Mouse (Mus musculus): ENCODE data around the gene Pin1. TPM values are rescaled to one million over a fixed set of nuclear protein-coding genes. Genes with fewer than 3 reads are reported as not detected.

Gene Pin1
- total RNA-seq, 1 experiment = 66.6 TPM

DNA sequence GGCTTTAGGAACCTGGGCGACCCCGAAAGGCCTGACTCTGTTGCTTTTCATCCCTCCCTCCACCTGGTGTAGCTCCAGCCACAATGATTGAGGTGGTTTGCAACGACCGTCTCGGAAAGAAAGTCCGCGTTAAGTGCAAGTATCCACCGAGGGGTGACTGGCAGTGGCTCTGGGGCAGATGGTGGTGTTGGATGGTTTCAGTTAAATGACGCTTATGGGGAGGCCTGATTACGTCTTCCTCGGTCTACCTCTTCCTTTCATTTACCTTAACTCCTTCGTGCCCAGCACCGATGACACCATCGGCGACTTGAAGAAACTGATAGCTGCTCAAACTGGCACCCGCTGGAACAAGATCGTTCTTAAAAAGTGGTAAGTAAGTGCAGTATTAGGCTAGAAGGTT is 6.8 kb upstream of the Pin1 start:
- H3K9me3 ChIP-seq (ENCODE audit: control insufficient read depth, insufficient read depth, low read depth, low read length) = no peaks in the 10 kb centered on the region
- peaks cover 2% of the 10 kb centered on the region; the same call in 1 of the 2 replicates for H3K36me3 ChIP-seq (ENCODE audit: control insufficient read depth, insufficient read depth, low read length, poor library complexity, severe bottlenecking)
- TF ChIP-seq HCFC1 (IDR thresholded peaks at IDR 0.05; ENCODE audit: borderline replicate concordance, insufficient read depth, low read length) (no peak), MAFK (IDR thresholded peaks at IDR 0.05; ENCODE audit: insufficient read depth, low read depth, low read length) (no peak), ZNF384 (IDR thresholded peaks at IDR 0.05; ENCODE audit: low read depth, low read length) (no peak), CHD2 (IDR thresholded peaks at IDR 0.05; ENCODE audit: low read depth, low read length) (no peak), ZC3H11A (IDR thresholded peaks at IDR 0.05; ENCODE audit: borderline replicate concordance, low read depth, low read length) (no peak)
- in situ Hi-C loops (cut with MboI; ENCODE audit: low sequenced_read_pairs in 2 of 2, unreplicated experiment in 2 of 2) = loop anchor here in 1 of 2 experiments (25.0 kb wide), 1 partner anchor 183 kb away; the partner anchor contains the start of gene Zfp26
- peaks cover 3 to 4% of the 10 kb centered on the region in 2 experiments; a peak in 1 of 4 replicates for H3K4me1 ChIP-seq (ENCODE audit: control insufficient read depth in 2 of 2, insufficient read depth in 2 of 2, low read length in 2 of 2, poor library complexity in 1 of 2)
- no peak overlapping the region for H3K27ac ChIP-seq (ENCODE audit: insufficient read depth, low read depth, low read length, poor library complexity, severe bottlenecking)
- DNase-seq (ENCODE audit: low read depth, low spot score) = no peak
- H3K4me3 ChIP-seq (ENCODE audit: insufficient read depth in 1 of 2, low read depth in 1 of 2, low read length in 2 of 2, poor library complexity in 1 of 2, severe bottlenecking in 1 of 2) = peak overlapping the region; percentile 85 to 98
- H3K9ac ChIP-seq (ENCODE audit: insufficient read depth, low read depth, low read length, poor library complexity, severe bottlenecking) = peak overlapping the region; percentile 83

DNA sequence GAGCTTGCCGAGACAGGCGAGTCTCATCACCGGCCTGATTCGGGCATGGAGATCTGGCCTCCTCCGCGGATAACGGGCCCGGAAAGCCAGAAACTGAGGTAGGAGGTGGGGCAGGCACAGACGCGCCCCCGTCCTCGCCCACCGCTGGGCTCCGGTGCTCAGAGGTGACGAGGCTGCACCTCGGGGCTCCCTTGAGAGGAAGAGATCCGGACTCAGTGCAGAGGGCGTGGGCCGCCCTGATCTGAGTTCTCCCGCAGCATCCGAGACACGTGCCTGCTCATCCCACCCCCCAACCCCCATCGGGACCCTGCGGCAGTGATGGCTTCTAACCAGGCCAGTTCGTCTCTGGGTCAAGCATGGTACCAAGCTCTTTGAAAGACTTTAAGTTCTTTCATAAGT is 364 bp downstream of the Pin1 start:
- no peaks in the 10 kb centered on the region for H3K9me3 ChIP-seq (ENCODE audit: control insufficient read depth, insufficient read depth, low read depth, low read length)
- TF ChIP-seq ZNF384 (IDR thresholded peaks at IDR 0.05; ENCODE audit: low read depth, low read length) (no peak), MAFK (IDR thresholded peaks at IDR 0.05; ENCODE audit: insufficient read depth, low read depth, low read length) (no peak), HCFC1 (IDR thresholded peaks at IDR 0.05; ENCODE audit: borderline replicate concordance, insufficient read depth, low read length) (no peak), ZC3H11A (IDR thresholded peaks at IDR 0.05; ENCODE audit: borderline replicate concordance, low read depth, low read length) (no peak), CHD2 (IDR thresholded peaks at IDR 0.05; ENCODE audit: low read depth, low read length) (no peak)
- peak overlapping the region; percentile 98 for H3K9ac ChIP-seq (ENCODE audit: insufficient read depth, low read depth, low read length, poor library complexity, severe bottlenecking)
- no peak for DNase-seq (ENCODE audit: low read depth, low spot score)
- peak overlapping the region; percentile 84 to 91 for H3K4me3 ChIP-seq (ENCODE audit: insufficient read depth in 1 of 2, low read depth in 1 of 2, low read length in 2 of 2, poor library complexity in 1 of 2, severe bottlenecking in 1 of 2)
- H3K4me1 ChIP-seq (ENCODE audit: control insufficient read depth in 2 of 2, insufficient read depth in 2 of 2, low read length in 2 of 2, poor library complexity in 1 of 2) = peaks cover 4 to 11% of the 10 kb centered on the region in 2 experiments; a peak in 2 of 4 replicates
- peaks cover 30% of the 10 kb centered on the region for H3K36me3 ChIP-seq (ENCODE audit: control insufficient read depth, insufficient read depth, low read length, poor library complexity, severe bottlenecking)
- in situ Hi-C loops (cut with MboI; ENCODE audit: low sequenced_read_pairs in 2 of 2, unreplicated experiment in 2 of 2) = no loop called here
- peak overlapping the region; percentile 4; the same call in 1 of the 2 replicates for H3K27ac ChIP-seq (ENCODE audit: insufficient read depth, low read depth, low read length, poor library complexity, severe bottlenecking)

DNA sequence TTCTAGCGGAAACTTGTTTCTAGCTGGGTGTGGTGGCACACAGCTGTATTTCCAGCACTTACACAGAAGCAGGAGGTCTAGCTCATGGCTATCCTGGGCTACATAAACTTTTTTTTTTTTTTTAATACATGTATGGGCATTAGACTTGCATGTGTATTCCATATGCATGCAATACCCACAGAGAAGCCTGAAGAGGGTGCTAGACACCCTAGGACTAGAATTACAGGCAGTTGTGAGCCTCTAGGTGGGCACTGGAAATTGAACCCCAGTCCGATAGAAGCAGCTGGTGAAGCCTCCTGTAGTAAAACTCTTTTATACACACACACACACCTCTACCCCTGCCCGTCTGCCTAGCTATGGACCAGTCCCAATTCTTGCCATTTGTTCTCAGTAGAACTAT is 2.0 kb downstream of the Pin1 start:
- no peak overlapping the region for H3K27ac ChIP-seq (ENCODE audit: insufficient read depth, low read depth, low read length, poor library complexity, severe bottlenecking)
- in situ Hi-C loops (cut with MboI; ENCODE audit: low sequenced_read_pairs in 2 of 2, unreplicated experiment in 2 of 2) = no loop called here
- peaks cover 41% of the 10 kb centered on the region for H3K36me3 ChIP-seq (ENCODE audit: control insufficient read depth, insufficient read depth, low read length, poor library complexity, severe bottlenecking)
- TF ChIP-seq ZNF384 (IDR thresholded peaks at IDR 0.05; ENCODE audit: low read depth, low read length) (peak; percentile 49; the same call in 1 of the 2 replicates), HCFC1 (IDR thresholded peaks at IDR 0.05; ENCODE audit: borderline replicate concordance, insufficient read depth, low read length) (no peak)
- H3K4me1 ChIP-seq (ENCODE audit: control insufficient read depth in 2 of 2, insufficient read depth in 2 of 2, low read length in 2 of 2, poor library complexity in 1 of 2) = peaks cover 6 to 15% of the 10 kb centered on the region in 2 experiments
- H3K4me3 ChIP-seq (ENCODE audit: insufficient read depth in 1 of 2, low read depth in 1 of 2, low read length in 2 of 2, poor library complexity in 1 of 2, severe bottlenecking in 1 of 2) = 0 out of 4 replicates have a peak overlapping the region, but pooled peaks have one; percentile 11 to 15
- H3K9ac ChIP-seq (ENCODE audit: insufficient read depth, low read depth, low read length, poor library complexity, severe bottlenecking) = no peak overlapping the region; the same call in 1 of the 2 replicates
- DNase-seq (ENCODE audit: low read depth, low spot score) = no peak
- no peaks in the 10 kb centered on the region for H3K9me3 ChIP-seq (ENCODE audit: control insufficient read depth, insufficient read depth, low read depth, low read length)

DNA sequence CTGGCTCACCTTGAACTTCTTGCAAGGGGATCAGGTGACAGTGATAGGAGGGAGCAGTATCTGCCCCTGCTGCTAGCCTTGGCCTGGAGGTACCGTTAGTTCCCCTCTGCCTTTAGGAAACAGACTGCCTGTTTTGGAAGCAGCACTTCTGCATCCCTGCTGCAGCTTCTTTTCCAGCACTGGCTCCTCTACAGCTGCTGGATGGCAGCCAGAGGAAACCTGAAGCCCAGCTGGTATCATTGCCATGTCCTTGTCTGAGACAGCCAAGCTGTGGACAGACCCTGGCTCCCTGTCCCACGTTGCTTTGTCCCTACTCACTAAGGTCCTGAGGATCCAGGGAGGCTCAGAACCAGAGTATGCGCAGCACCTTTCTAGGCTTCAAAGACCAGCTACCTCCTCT is 5.7 kb downstream of the Pin1 start:
- H3K4me3 ChIP-seq (ENCODE audit: insufficient read depth in 1 of 2, low read depth in 1 of 2, low read length in 2 of 2, poor library complexity in 1 of 2, severe bottlenecking in 1 of 2) = no peak overlapping the region
- TF ChIP-seq ZC3H11A (IDR thresholded peaks at IDR 0.05; ENCODE audit: borderline replicate concordance, low read depth, low read length) (no peak), CHD2 (IDR thresholded peaks at IDR 0.05; ENCODE audit: low read depth, low read length) (no peak), ZNF384 (IDR thresholded peaks at IDR 0.05; ENCODE audit: low read depth, low read length) (no peak), MAFK (IDR thresholded peaks at IDR 0.05; ENCODE audit: insufficient read depth, low read depth, low read length) (no peak), HCFC1 (IDR thresholded peaks at IDR 0.05; ENCODE audit: borderline replicate concordance, insufficient read depth, low read length) (no peak)
- H3K27ac ChIP-seq (ENCODE audit: insufficient read depth, low read depth, low read length, poor library complexity, severe bottlenecking) = no peak overlapping the region
- H3K9ac ChIP-seq (ENCODE audit: insufficient read depth, low read depth, low read length, poor library complexity, severe bottlenecking) = no peak overlapping the region
- no peaks in the 10 kb centered on the region for H3K9me3 ChIP-seq (ENCODE audit: control insufficient read depth, insufficient read depth, low read depth, low read length)
- no peak for DNase-seq (ENCODE audit: low read depth, low spot score)
- peaks cover 67% of the 10 kb centered on the region for H3K36me3 ChIP-seq (ENCODE audit: control insufficient read depth, insufficient read depth, low read length, poor library complexity, severe bottlenecking)
- in situ Hi-C loops (cut with MboI; ENCODE audit: low sequenced_read_pairs in 2 of 2, unreplicated experiment in 2 of 2) = no loop called here
- peaks cover 6 to 21% of the 10 kb centered on the region in 2 experiments for H3K4me1 ChIP-seq (ENCODE audit: control insufficient read depth in 2 of 2, insufficient read depth in 2 of 2, low read length in 2 of 2, poor library complexity in 1 of 2)

DNA sequence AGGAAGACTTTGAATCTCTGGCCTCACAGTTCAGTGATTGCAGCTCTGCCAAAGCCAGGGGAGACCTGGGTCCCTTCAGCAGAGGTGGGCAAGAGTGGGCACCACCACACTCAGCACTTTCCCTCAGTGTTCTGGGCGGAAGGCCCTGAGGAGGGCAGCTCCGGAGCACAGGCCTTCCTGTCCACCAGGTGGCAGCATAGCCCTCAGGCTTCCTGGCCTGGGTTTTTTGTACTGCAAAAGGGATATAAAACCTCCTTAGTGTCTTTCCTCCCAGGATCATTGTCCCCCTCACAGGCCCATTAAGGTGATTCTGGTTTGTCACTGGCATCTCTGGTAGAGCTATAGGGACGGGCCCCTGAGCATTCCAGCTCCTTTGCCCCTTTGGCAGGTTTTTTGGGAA is 10.4 kb downstream of the Pin1 start:
- Histone ChIP-seq H3K4me3 (ENCODE audit: insufficient read depth in 1 of 2, low read depth in 1 of 2, low read length in 2 of 2, poor library complexity in 1 of 2, severe bottlenecking in 1 of 2) (no peak overlapping the region), H3K9me3 (ENCODE audit: control insufficient read depth, insufficient read depth, low read depth, low read length) (no peaks in the 10 kb centered on the region), H3K9ac (ENCODE audit: insufficient read depth, low read depth, low read length, poor library complexity, severe bottlenecking) (no peak overlapping the region), H3K27ac (ENCODE audit: insufficient read depth, low read depth, low read length, poor library complexity, severe bottlenecking) (no peak overlapping the region), H3K36me3 (ENCODE audit: control insufficient read depth, insufficient read depth, low read length, poor library complexity, severe bottlenecking) (peaks cover 56% of the 10 kb centered on the region), H3K4me1 (ENCODE audit: control insufficient read depth in 2 of 2, insufficient read depth in 2 of 2, low read length in 2 of 2, poor library complexity in 1 of 2) (peaks cover 2 to 21% of the 10 kb centered on the region in 2 experiments; a peak in 3 of 4 replicates)
- DNase-seq (ENCODE audit: low read depth, low spot score) = no peak
- peak; percentile 16; the same call in 1 of the 2 replicates for TF ChIP-seq ZC3H11A (IDR thresholded peaks at IDR 0.05; ENCODE audit: borderline replicate concordance, low read depth, low read length)
- TF ChIP-seq ZNF384 (IDR thresholded peaks at IDR 0.05; ENCODE audit: low read depth, low read length) = no peak
- in situ Hi-C loops (cut with MboI; ENCODE audit: low sequenced_read_pairs in 2 of 2, unreplicated experiment in 2 of 2) = no loop called here

All from ES-E14 (cell line).